Mouse (Mus musculus): ENCODE measurements around the gene Snx29.

- TF ChIP-seq POLR2A (IDR thresholded peaks at IDR 0.05; ENCODE audit: borderline replicate concordance, control insufficient read depth, low read depth, low read length) = no peak
- TF ChIP-seq CTCF (IDR thresholded peaks at IDR 0.05; ENCODE audit: control insufficient read depth, insufficient read depth, low read length) = no peak
Observed at GRCm38 (mm10) chr16:11644399-11644798, 321.7 kb downstream of the Snx29 start.
